Mouse (Mus musculus): Measurements from ENCODE around the gene Arg1.

Gene Arg1

DNA sequence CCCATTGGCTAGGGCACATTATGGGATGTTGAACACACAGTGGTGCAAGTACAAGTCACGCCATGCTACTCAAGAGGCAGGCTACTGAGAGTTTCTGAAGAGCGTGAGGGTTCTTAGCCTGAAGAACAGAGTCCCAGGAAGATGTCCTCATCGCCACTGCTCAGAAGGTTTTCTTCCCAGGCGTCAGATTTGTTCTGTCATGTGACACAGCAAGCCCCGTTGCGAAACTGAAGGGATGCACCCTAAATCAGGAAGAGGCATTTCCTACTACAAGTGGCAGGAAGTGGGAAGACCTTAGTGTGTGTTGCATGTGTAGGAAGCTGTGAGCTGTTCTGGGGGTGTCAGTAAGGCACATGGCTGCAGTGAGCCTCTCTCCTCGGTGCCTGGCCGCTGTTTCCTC is 16.1 kb downstream of the Arg1 start:
- DNase-seq, result no peak

DNA sequence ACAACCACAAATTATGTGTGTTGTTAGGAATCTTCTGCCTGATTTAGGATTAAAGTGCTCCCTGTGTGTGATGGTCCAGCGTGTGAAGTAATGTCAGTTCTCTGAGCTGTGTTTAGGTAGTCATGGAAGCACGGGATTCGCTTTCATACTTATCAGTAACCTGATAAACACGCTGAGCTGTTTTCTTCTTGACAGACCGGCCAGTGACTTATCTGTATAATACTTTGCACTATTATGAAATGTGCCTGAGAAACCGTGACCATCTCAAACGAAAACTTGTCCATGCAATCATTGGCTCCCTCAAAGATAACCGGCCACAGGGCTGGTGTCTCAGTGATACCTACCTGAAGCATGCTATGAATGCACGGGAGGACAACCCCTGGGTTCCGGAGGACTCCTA is 21.7 kb downstream of the Arg1 start:
- DNase-seq, result no peak

DNA sequence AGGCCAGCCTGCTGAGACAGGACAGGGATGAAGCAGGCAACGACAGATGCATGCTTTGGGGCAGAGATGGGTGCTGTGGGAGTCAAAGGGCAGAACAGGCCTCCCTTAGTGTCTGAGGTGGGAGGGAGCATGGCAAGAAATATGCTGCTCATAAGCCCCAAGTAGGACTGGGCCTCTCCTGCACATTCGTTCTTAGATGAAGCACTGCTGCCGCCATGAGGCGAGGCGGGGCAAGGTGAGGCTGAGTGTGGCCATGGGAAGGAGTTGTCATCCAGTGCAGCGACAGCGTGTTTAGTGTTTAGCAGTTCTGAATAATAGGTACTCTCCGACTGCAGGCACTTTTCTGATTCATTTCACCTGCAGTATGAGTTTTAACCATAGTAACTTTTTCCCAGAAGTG is 31.4 kb downstream of the Arg1 start:
- DNase-seq, result peak; percentile 23

DNA sequence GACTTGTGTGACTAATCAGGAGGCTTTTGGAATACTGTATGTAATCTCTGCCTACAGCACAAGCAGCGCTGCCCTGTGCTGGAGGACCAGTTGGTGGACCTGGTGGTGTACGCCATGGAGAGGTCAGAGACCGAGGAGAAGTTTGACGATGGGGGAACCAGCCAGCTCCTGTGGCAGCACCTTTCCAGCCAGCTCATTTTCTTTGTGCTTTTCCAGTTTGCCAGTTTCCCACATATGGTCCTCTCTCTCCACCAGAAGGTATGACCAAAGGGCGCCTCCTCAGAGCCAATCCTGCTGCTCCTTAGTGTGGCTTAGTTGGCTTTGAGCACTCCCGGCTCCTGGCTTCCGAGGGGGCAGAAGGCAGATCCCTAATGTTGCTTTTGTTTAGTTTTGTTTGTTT is 38.9 kb downstream of the Arg1 start:
- DNase-seq, result peak; percentile 82

DNA sequence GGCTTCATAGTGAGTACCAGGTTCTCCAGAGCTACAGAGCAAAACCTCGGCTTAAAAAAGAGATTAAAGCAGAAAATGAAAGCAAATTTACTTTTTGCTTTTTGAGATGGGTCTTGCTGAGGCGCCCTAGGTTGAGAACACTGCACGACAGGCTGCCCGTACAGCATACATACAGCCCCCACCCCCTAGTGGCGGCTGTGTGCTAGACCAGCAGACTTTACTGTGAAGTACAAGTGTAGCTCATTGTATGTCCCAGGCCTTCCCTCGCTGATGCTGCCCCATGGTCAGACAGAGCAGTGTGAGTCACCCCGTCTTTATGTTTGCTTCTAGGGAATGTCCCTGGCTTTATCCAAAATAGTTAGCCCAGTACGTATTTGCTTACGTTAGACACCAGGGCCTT is 41.3 kb downstream of the Arg1 start:
- DNase-seq, result no peak

DNA sequence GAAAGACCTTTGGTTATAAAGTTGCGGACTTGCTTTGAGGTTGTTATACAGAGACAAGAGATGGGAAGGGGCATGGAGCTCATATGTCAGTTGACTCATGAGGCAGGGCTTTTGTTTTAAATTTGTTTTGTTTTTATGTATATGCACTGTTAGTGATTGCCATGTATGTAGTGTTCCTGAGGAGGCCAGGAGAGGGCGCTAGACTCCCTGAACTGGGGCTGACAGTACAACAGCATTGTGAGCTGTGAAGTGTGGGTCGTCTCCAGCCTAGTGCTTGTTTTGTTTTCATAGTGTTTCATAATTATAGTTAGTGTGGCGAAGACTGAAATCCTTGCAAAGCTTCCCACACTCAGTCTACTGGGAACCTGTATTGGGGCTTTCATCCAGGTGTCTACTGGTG is 53.7 kb downstream of the Arg1 start:
- DNase-seq, result no peak

DNA sequence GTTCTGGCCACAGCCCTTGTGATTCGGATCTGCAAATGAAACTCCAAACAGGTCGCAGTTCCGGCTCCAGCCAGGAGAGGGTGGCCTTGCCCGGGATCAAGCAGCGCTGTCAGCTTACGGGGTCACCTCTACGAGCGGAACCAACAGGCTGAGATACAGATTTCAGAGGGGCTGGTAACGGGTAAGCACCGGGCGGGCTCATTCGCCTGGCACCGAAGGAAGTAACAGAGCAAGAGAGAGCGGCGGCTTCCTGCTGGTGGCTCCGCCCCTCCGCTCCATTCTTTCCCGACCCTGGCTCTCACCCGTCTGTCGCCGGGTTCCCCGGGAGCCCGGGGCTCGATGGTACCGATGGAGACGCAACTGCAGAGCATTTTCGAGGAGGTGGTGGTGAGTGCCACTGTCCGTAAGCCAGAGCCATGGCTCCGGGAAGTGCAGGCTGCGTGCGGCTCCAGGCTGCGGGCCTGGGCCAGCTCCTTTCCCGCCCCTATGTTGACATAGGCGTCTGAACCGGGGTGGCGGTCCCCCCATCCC is 57.5 kb downstream of the Arg1 start, which contains the start of gene Med23:
Gene Med23, plus strand, starts transcription at position 227 of the 531 bp plus-strand sequence.
- peak; percentile 98 for DNase-seq
